Mouse (Mus musculus) left cerebral cortex, adult 2 months (tissue): Measurements from ENCODE around the gene Ap2m1. TPM values are rescaled to one million over a fixed set of nuclear protein-coding genes. Genes with fewer than 3 reads are reported as not detected.
"Not testable (repeated sequence)": the region's sequence is repeated elsewhere in the genome, so short reads cannot be mapped to it uniquely, and the experiment has no call there.

Source experiments
- DNase-seq, 2 experiments: peaks; one replicate each; pipeline ENCODE4 v3.0.0; 2021 to 2022; ENCODE audit warnings: low spot score in 2 of 2, mixed read lengths in 1 of 2; ENCODE audit errors: extremely low spot score in 1 of 2
- H3K27ac ChIP-seq: fragments of 200-600 bp; 2 replicates; pipeline ENCODE4 v1.8.1; 2022
- H3K4me3 ChIP-seq: fragments of 200-600 bp; 2 replicates; pipeline ENCODE4 v1.8.1; 2022
- CTCF ChIP-seq: fragments of 200-600 bp; IDR thresholded peaks from 2 replicates; pipeline ENCODE4 v1.8.1; 2022; ENCODE audit warnings: antibody characterized with exemption, mild to moderate bottlenecking, moderate library complexity
- intact Hi-C: fragments of 180-260 bp; cut with DNase I; formaldehyde crosslinking; loops from one replicate; pipeline ENCODE4 v1.15.1; 2025
- long read RNA-seq, 2 experiments: library from polyadenylated mRNA; stranded (forward); transcript quantifications; one replicate each; pipeline ENCODE4 v2.0.0; 2021; ENCODE audit warnings: borderline mapping rate in 2 of 2
- total RNA-seq, 2 experiments: library from RNA; stranded (reverse); gene quantifications; 2 replicates each; pipeline ENCODE4 v1.2.3; 2021

Ap2m1 gene
- total RNA-seq: 100 to 1,000 TPM; 804 to 827 TPM
- long read RNA-seq, experiment 1, transcript Ap2m1-202 (11 exons, 2,080 nt): major isoform, 32 of 84 reads
- long read RNA-seq, experiment 1, partial matches to known transcripts: 26 of 84 reads
- long read RNA-seq, experiment 1, other reads (novel, unspliced or antisense): 21 of 84 reads
- long read RNA-seq, experiment 2, transcript Ap2m1-202 (11 exons, 2,080 nt): major isoform, 22 of 54 reads
- long read RNA-seq, experiment 2, partial matches to known transcripts: 16 of 54 reads
- long read RNA-seq, experiment 2, other reads (novel, unspliced or antisense): 13 of 54 reads

GRCm38 (mm10) chr16:20535296-20536080, at the start of gene Ap2m1:
TSS of gene Ap2m1 (plus strand) at chr16:20535478.
- Histone ChIP-seq H3K27ac (peak within 1 kb of the TSS; percentile 98), H3K4me3 (peak within 1 kb of the TSS; percentile 99)
- no peak for TF ChIP-seq CTCF
- peak; percentile 90 to 92 for DNase-seq
- intact Hi-C loops: loop anchor here (2.0 kb wide), 1 partner anchor 19 kb away; the partner anchor contains the start of gene Dvl3

DNA sequence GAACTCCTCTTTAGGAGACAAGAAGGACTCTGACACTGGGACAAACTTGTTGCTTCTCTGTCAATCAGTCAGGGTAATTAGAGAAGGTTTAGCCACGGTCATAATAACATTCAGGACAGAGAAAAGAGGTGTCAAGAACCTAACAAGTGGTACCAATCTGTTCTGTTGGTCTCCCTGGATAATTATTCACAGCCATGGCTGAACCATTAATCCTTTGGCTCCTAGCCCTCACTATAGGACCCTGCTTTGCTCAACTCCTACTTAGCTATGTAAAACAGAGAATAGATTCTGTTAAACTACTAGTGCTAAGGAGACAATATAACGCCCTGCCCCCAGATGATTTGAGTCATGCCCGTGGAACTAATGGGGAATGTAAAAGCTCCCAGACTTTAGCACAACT, 49.2 kb upstream of the Ap2m1 start:
- no peak overlapping the region for H3K4me3 ChIP-seq
- DNase-seq: no peak
- intact Hi-C loops: loop anchor here (10.0 kb wide), 1 partner anchor 181 kb away; the partner anchor contains the start of gene Parl
- no peak for TF ChIP-seq CTCF
- H3K27ac ChIP-seq: no peak overlapping the region

- no peak for TF ChIP-seq CTCF
- H3K27ac ChIP-seq: no peak overlapping the region
- intact Hi-C loops: loop anchor here (10.0 kb wide), 1 partner anchor 183 kb away; the partner anchor contains the start of gene Parl
- H3K4me3 ChIP-seq: no peak overlapping the region
- DNase-seq: no peak
Observed at GRCm38 (mm10) chr16:20488151-20488550, 47.1 kb upstream of the Ap2m1 start.

DNA sequence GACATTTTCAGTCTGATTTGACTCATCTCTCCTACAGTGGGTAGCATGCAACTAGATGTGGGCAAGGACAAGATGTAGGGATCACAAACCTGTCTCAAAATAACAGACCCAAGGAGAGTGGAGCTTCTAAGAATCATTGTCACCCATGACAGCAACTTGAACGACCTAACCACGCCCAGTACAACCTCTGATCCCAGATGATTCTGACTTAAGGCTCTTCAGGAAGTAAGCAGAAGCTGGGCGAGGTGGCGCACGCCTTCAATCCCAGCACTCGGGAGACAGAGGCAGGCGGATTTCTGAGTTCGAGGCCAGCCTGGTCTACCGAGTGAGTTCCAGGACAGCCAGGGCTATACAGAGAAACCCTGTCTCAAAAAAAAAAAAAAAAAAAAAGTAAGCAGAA, 46.5 kb upstream of the Ap2m1 start:
- not testable (repeated sequence) for DNase-seq, H3K27ac ChIP-seq, H3K4me3 ChIP-seq
- intact Hi-C loops: loop anchor here (10.0 kb wide), 1 partner anchor 184 kb away; the partner anchor contains the start of gene Parl

- intact Hi-C loops: loop anchor here (10.0 kb wide), 1 partner anchor 184 kb away; the partner anchor contains the start of gene Parl
- no peak for TF ChIP-seq CTCF
- H3K27ac ChIP-seq: no peak overlapping the region; the same call in 1 of the 2 replicates
- no peak for DNase-seq
- H3K4me3 ChIP-seq: no peak overlapping the region
Observed at GRCm38 (mm10) chr16:20489233-20489632, 46.0 kb upstream of the Ap2m1 start.

DNA sequence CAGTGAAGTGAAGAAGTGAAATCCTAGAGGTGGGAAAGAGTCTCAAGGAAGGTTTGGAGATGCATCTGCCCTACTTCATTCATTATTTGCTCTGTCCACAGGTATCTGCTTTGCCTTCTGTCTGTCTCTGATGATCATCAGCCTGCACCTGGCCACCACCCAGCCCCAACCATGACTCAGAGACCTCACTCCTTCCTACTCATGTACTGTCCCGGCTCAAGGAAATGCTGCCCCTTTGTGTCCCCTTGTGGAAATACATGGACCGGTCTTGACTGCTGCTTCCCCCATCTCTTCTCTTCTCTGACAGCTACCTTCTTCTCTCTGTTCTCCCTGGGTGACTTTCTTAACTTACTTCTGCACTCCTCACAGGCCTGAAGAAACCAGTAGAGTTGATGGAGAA, 44.7 kb upstream of the Ap2m1 start:
- TF ChIP-seq CTCF: no peak; the same call in none of the 2 replicates
- intact Hi-C loops: loop anchor here (10.0 kb wide), 1 partner anchor 704 kb away; no protein-coding TSS in a partner anchor
- no peak for DNase-seq

DNA sequence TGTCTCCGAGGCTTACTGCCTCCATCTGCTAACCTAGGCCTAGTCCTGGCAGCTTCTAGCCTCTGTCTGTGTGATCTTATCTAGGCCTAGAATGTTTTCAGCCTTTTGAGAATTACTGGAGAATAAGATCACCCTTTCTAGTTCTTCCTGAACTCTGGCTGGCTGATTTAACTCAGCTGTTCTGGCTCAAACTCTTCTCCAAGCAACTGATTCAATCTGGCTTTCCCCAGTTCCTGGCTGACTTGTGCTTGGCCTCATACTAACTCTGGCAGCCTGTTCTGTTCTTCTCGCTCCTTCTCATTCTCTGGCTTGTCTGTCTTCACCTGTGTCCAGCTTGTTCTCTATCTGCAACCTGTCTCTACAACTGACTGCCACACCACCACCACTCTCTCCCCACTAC, 44.0 kb upstream of the Ap2m1 start:
- intact Hi-C loops: loop anchor here (10.0 kb wide), 1 partner anchor 704 kb away; no protein-coding TSS in a partner anchor
- H3K4me3 ChIP-seq: no peak overlapping the region
- no peak for TF ChIP-seq CTCF
- H3K27ac ChIP-seq: no peak overlapping the region
- DNase-seq: no peak

More for the DNA sequence above, 44.7 kb upstream of the Ap2m1 start:
- Histone ChIP-seq H3K27ac (no peak overlapping the region), H3K4me3 (no peak overlapping the region)

- TF ChIP-seq CTCF: no peak
Observed at GRCm38 (mm10) chr16:20493452-20493851, 41.8 kb upstream of the Ap2m1 start.

GRCm38 (mm10) chr16:20496671-20497600, 38.3 kb upstream of the Ap2m1 start:
- DNase-seq: peak; percentile 48 to 54
- peak; percentile 85 for TF ChIP-seq CTCF
- intact Hi-C loops: loop anchor here (1.0 to 10.0 kb wide), 3 partner anchors 125 to 698 kb away; partner anchors contain the start of gene Camk2n2
- H3K4me3 ChIP-seq: peak overlapping the region; percentile 35
- peak overlapping the region; percentile 22; the same call in 1 of the 2 replicates for H3K27ac ChIP-seq

More at GRCm38 (mm10) chr16:20493452-20493851, 41.8 kb upstream of the Ap2m1 start:
- intact Hi-C loops: loop anchor here (10.0 kb wide), 1 partner anchor 701 kb away; no protein-coding TSS in a partner anchor
- Histone ChIP-seq H3K4me3 (no peak overlapping the region), H3K27ac (no peak overlapping the region)
- DNase-seq: no peak

- DNase-seq: no peak
- intact Hi-C loops: loop anchor here (1.0 to 10.0 kb wide), 3 partner anchors 50 to 697 kb away; partner anchors contain the start of genes Abcf3 and Camk2n2
- TF ChIP-seq CTCF: no peak
- H3K4me3 ChIP-seq: peak overlapping the region; percentile 87
- peak overlapping the region; percentile 86 for H3K27ac ChIP-seq
Observed at GRCm38 (mm10) chr16:20497980-20498676, 37.1 kb upstream of the Ap2m1 start.
